Mouse (Mus musculus): ENCODE data around the gene Sct. TPM values are rescaled to one million over a fixed set of nuclear protein-coding genes. Genes with fewer than 3 reads are reported as not detected.
A peak's percentile ranks its signal among the peaks of the same experiment; 100 is the strongest.

Gene Sct
- polyA plus RNA-seq (2016; fragmentation: Nextera tagmentation; extraction: Ambion mirVana): 0.32 and 0.60 TPM in 2 replicates

GRCm38 (mm10) chr7:141278766-141279590, at the start of gene Sct:
Gene Sct, minus strand, starts transcription at chr7:141279133.
- 5% methylated on average over 46 of the region's 46 CpGs for whole genome bisulfite sequencing (ENCODE audit: insufficient replicate concordance)
- ATAC-seq: peak; percentile 46
- H3K9me3 ChIP-seq (replicated peaks): no peaks in the 10 kb centered on the region
- peaks cover 15% of the 10 kb centered on the region for H3K4me1 ChIP-seq
- peak within 1 kb of the TSS; percentile 77 for H3K4me2 ChIP-seq
- no peaks in the 10 kb centered on the region for H3K36me3 ChIP-seq
- H3K9ac ChIP-seq: peak within 1 kb of the TSS; percentile 54
- H3K4me3 ChIP-seq: peak within 1 kb of the TSS; percentile 42
- H3K27me3 ChIP-seq (replicated peaks): peaks cover 72% of the 10 kb centered on the region
- no peak within 1 kb of the TSS for H3K27ac ChIP-seq

DNA sequence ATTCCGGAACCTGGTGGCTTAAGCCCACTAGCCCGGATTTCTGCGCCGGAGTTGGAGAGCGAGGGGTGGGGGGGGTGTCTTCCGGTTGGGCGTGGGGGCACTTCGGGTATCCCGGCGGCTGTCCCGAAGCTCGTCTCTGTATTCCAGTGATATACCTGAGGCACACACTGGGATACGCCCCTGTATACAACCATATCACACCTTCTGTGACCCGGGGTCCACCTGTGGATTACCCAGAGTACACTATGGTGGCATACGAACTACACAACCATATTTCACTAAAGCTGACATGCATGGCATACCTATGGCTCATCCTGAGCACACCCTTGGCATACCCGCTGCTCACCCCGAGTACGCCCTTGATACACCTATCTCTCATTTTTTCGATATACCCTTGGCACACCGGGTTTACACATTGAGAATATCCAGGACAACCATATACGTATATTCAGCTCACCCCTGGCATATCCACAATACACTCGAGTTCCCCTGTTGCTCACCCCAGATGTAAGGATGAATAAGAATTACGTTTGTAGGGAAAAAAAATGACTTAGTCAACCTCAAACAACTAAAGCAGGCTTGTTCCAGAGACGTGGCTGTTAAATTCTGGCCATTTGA, 49.5 kb upstream of the Sct start:
- peak overlapping the region; percentile 97 for H3K27ac ChIP-seq
- H3K4me2 ChIP-seq: peak overlapping the region; percentile 86
- peak; percentile 5; the same call in 1 of the 2 replicates for ATAC-seq
- H3K36me3 ChIP-seq: peaks cover 30% of the 10 kb centered on the region
- peak overlapping the region; percentile 93 for H3K9ac ChIP-seq
- no peaks in the 10 kb centered on the region for H3K27me3 ChIP-seq (replicated peaks)
- H3K4me3 ChIP-seq: peak overlapping the region; percentile 74
- 17% methylated on average over 24 of the region's 24 CpGs for WGBS (ENCODE audit: insufficient replicate concordance)
- peaks cover 44% of the 10 kb centered on the region for H3K4me1 ChIP-seq
- no peaks in the 10 kb centered on the region for H3K9me3 ChIP-seq (replicated peaks)

GRCm38 (mm10) chr7:141327469-141328372, 48.8 kb upstream of the Sct start, which contains the start of the genes Deaf1 and Tmem80:
Gene Deaf1, minus strand, starts transcription at chr7:141327690.
Gene Tmem80, plus strand, starts transcription at chr7:141327739.
- Histone ChIP-seq H3K4me3 (peak within 1 kb of the TSS; percentile 74), H3K36me3 (peaks cover 30% of the 10 kb centered on the region), H3K4me1 (peaks cover 44% of the 10 kb centered on the region), H3K27me3 (replicated peaks) (no peaks in the 10 kb centered on the region), H3K9ac (peak within 1 kb of the TSS; percentile 93), H3K27ac (peak within 1 kb of the TSS; percentile 97), H3K4me2 (peak within 1 kb of the TSS; percentile 86), H3K9me3 (replicated peaks) (no peaks in the 10 kb centered on the region)
- peak; percentile 90 for ATAC-seq
- WGBS (ENCODE audit: insufficient replicate concordance): under 1% methylated on average over 105 of the region's 105 CpGs

DNA sequence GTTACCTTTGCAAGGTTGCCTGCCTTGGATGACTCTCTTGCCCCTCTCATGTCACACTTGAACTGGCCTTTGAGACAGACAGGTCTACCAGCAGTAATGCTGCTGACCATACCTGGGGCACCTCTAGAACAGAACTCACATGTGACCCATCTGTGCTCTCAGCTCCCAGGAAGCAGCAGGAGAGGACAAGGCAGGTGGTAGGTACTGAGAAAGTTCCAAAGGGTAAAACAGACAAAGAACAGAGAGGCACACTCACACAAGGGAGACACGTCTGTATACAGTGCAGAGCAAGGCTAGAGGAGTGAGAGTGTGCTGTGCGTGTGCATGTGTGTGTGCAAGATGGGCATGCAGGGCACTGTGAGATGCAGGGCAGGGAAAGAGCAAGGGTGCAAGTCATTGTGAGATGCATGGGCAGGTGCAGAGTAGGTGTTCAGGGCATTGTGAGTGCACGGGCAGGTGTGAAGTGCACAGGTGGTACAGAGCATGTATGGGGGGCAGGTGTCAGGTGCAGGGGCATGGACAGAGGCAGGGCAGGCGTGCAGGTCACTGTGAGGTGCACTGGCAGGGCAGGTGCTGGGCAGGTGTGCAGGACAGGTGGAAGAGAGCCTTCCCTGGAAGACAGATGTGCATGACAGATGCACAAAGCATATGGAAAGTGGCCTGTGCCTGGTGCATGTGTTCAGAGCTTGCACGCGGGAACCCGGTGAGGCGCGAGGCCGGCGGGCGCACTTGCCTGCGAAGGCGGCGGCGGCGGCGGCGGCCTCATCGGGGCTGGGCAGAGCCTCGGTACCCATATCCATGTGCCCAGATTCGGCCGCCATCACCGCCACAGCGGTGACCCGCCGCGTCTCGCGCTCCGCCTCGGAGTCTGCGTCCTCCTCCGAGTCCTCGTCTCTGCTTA, 47.9 kb upstream of the Sct start:
- Histone ChIP-seq H3K9me3 (replicated peaks) (no peaks in the 10 kb centered on the region), H3K27ac (peak overlapping the region; percentile 97), H3K27me3 (replicated peaks) (no peaks in the 10 kb centered on the region), H3K4me3 (peak overlapping the region; percentile 74), H3K9ac (peak overlapping the region; percentile 93), H3K4me1 (peaks cover 44% of the 10 kb centered on the region), H3K36me3 (peaks cover 36% of the 10 kb centered on the region), H3K4me2 (peak overlapping the region; percentile 86)
- ATAC-seq: peak; percentile 25
- WGBS (ENCODE audit: insufficient replicate concordance): 5% methylated on average over 35 of the region's 35 CpGs

DNA sequence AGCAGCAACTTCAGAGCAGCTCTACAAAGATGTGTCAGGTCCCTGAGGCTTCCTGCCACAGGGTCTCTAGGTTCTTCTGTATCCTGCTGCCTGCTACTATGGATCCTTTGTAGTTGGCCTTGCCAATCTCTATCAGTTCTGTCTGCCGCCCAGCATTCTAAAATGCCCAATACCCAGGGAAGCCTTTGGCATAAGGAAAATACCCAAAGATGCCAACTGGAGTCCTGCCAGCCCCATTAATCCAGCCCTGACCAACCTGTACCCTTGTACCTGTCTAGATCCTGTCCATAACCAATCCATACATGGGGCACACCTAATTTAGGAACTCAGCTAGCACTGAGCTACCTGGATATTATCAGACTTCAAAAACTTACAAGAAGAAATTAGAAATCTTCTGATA, 45.8 kb upstream of the Sct start:
- H3K9ac ChIP-seq: 0 out of 2 replicates have a peak overlapping the region, but pooled peaks have one; percentile 17
- H3K9me3 ChIP-seq (replicated peaks): no peaks in the 10 kb centered on the region
- no peak overlapping the region for H3K4me3 ChIP-seq
- ATAC-seq: no peak
- H3K4me2 ChIP-seq: 0 out of 2 replicates have a peak overlapping the region, but pooled peaks have one; percentile 3
- peaks cover 50% of the 10 kb centered on the region for H3K36me3 ChIP-seq
- H3K27ac ChIP-seq: no peak overlapping the region
- 78% methylated on average over 1 of the region's 1 CpGs for WGBS (ENCODE audit: insufficient replicate concordance)
- peaks cover 44% of the 10 kb centered on the region for H3K4me1 ChIP-seq
- no peaks in the 10 kb centered on the region for H3K27me3 ChIP-seq (replicated peaks)

GRCm38 (mm10) chr7:141319446-141319845, 40.5 kb upstream of the Sct start:
- Histone ChIP-seq H3K4me2 (no peak overlapping the region), H3K27me3 (replicated peaks) (no peaks in the 10 kb centered on the region), H3K36me3 (peaks cover 100% of the 10 kb centered on the region), H3K4me1 (peaks cover 5% of the 10 kb centered on the region), H3K9me3 (replicated peaks) (no peaks in the 10 kb centered on the region), H3K27ac (no peak overlapping the region), H3K4me3 (no peak overlapping the region), H3K9ac (no peak overlapping the region)
- 75% methylated on average over 2 of the region's 2 CpGs for WGBS (ENCODE audit: insufficient replicate concordance)
- ATAC-seq: no peak

GRCm38 (mm10) chr7:141317619-141318132, 38.7 kb upstream of the Sct start:
- H3K4me3 ChIP-seq: no peak overlapping the region
- H3K36me3 ChIP-seq: peaks cover 99% of the 10 kb centered on the region
- H3K9me3 ChIP-seq (replicated peaks): no peaks in the 10 kb centered on the region
- no peak overlapping the region for H3K9ac ChIP-seq
- H3K4me1 ChIP-seq: no peaks in the 10 kb centered on the region
- H3K27ac ChIP-seq: no peak overlapping the region
- ATAC-seq: no peak
- 68% methylated on average over 1 of the region's 1 CpGs for WGBS (ENCODE audit: insufficient replicate concordance)
- H3K4me2 ChIP-seq: no peak overlapping the region
- H3K27me3 ChIP-seq (replicated peaks): no peaks in the 10 kb centered on the region

DNA sequence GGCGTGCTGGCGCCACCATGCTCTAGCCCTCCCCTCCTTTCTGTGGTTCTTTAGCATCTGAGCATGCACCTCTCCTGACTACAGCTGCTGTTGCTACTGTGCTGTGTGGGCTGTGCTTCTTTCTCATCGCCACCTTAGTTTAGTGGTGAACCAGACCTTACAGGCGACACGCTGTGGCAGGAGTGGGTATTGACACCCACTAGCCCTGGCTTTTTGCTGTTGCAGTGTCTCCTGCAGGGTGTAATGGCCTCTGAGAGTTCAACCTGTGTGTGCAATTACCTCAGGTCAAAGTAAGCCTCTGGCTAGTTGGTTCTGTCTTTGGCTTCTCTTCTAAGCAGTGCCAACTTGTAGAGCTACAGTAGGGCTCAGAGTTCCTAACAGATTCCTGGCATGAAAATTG, 37.0 kb upstream of the Sct start:
- no peak overlapping the region for H3K4me3 ChIP-seq
- WGBS (ENCODE audit: insufficient replicate concordance): 69% methylated on average over 5 of the region's 5 CpGs
- H3K9ac ChIP-seq: no peak overlapping the region
- H3K27me3 ChIP-seq (replicated peaks): no peaks in the 10 kb centered on the region
- H3K36me3 ChIP-seq: peaks cover 99% of the 10 kb centered on the region
- H3K4me1 ChIP-seq: no peaks in the 10 kb centered on the region
- ATAC-seq: peak; percentile 37; the same call in 1 of the 2 replicates
- no peak overlapping the region for H3K4me2 ChIP-seq
- H3K27ac ChIP-seq: no peak overlapping the region
- H3K9me3 ChIP-seq (replicated peaks): no peaks in the 10 kb centered on the region

GRCm38 (mm10) chr7:141315076-141315475, 36.1 kb upstream of the Sct start:
- no peak for ATAC-seq
- H3K36me3 ChIP-seq: peaks cover 99% of the 10 kb centered on the region
- H3K4me1 ChIP-seq: no peaks in the 10 kb centered on the region
- no peak overlapping the region for H3K4me2 ChIP-seq
- no peak overlapping the region for H3K27ac ChIP-seq
- no peak overlapping the region for H3K4me3 ChIP-seq
- 70% methylated on average over 8 of the region's 8 CpGs for WGBS (ENCODE audit: insufficient replicate concordance)
- no peaks in the 10 kb centered on the region for H3K9me3 ChIP-seq (replicated peaks)
- no peaks in the 10 kb centered on the region for H3K27me3 ChIP-seq (replicated peaks)
- no peak overlapping the region for H3K9ac ChIP-seq

DNA sequence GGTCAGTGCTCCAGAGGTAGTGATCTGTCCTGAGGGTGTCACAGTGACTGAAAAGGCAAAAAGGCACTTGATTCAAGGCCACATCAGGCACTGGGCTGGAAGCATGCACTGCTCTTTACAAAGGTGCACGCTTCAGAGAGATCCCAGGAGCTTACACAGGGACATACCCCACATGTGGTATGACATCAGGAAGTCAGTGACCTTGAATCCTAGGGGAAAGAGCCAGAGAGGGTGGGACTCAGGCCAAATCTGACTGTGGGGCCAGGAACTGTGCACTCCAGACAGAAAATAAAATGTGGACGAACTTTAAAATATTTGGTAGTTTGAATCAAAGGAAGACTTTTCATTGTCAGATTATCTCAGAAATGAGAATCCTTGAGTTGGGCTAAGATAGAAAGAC, 35.5 kb upstream of the Sct start:
- Histone ChIP-seq H3K4me3 (no peak overlapping the region), H3K27me3 (replicated peaks) (no peaks in the 10 kb centered on the region), H3K9me3 (replicated peaks) (no peaks in the 10 kb centered on the region), H3K4me2 (no peak overlapping the region), H3K36me3 (peaks cover 99% of the 10 kb centered on the region), H3K4me1 (no peaks in the 10 kb centered on the region), H3K27ac (no peak overlapping the region), H3K9ac (no peak overlapping the region)
- WGBS (ENCODE audit: insufficient replicate concordance): 77% methylated on average over 2 of the region's 2 CpGs
- ATAC-seq: no peak

Measured in liver, embryonic 12.5 days (tissue).